Mouse (Mus musculus) testis, adult 2 months (tissue): Measurements from ENCODE around the gene Mgat5.

Experiments used
- CTCF ChIP-seq: fragments of 200-500 bp; IDR thresholded peaks from 2 replicates; pipeline ENCODE4 v1.5.1; 2012; ENCODE audit warnings: low read depth, mild to moderate bottlenecking, inconsistent platforms, low read length, moderate library complexity; ENCODE audit not compliant: control insufficient read depth, insufficient read depth, insufficient replicate concordance
- POLR2A ChIP-seq: fragments of 200-500 bp; IDR thresholded peaks from 2 replicates; pipeline ENCODE4 v1.6.1; 2012; ENCODE audit warnings: low read depth, mild to moderate bottlenecking, inconsistent platforms, low read length, moderate library complexity; ENCODE audit not compliant: control insufficient read depth

- TF ChIP-seq CTCF (no peak), POLR2A (no peak)
These were observed 132.9 kb downstream of the Mgat5 start for GRCm38 (mm10) chr1:127337740-127338139.
